Mouse (Mus musculus) hindbrain, embryonic 10.5 days (tissue): ENCODE measurements at regions not wholly inside any gene's neighbourhood (a gene's known extent, or its start where the extent isn't known, plus 50 kb on each side); places are given as distances from the start of the nearest gene placed in this dataset.

Experiments
- DNase-seq: peaks from one replicate; pipeline ENCODE4 v3.0.0-alpha.2; 2017; ENCODE audit warnings: low spot score
- H3K27ac ChIP-seq: fragments of 300-500 bp; sonication (generic); 2 replicates; pipeline ENCODE4 v1.5.1; 2016; ENCODE audit warnings: mild to moderate bottlenecking, moderate library complexity
- H3K27me3 ChIP-seq: fragments of 300-500 bp; sonication (generic); 2 replicates; pipeline ENCODE4 v1.6.1; 2016; ENCODE audit warnings: mild to moderate bottlenecking; ENCODE audit not compliant: poor library complexity, insufficient read depth, severe bottlenecking
- H3K36me3 ChIP-seq: fragments of 300-500 bp; sonication (generic); 2 replicates; pipeline ENCODE4 v1.6.1; 2016; ENCODE audit warnings: mild to moderate bottlenecking, moderate library complexity
- H3K4me1 ChIP-seq: fragments of 300-500 bp; sonication (generic); replicated peaks from 2 replicates; pipeline ENCODE4 v1.6.1; 2016; ENCODE audit warnings: mild to moderate bottlenecking
- H3K4me3 ChIP-seq: fragments of 300-500 bp; sonication (generic); 2 replicates; pipeline ENCODE4 v1.5.1; 2016; ENCODE audit warnings: mild to moderate bottlenecking, moderate library complexity
- H3K9me3 ChIP-seq: fragments of 300-500 bp; sonication (generic); 2 replicates; pipeline ENCODE4 v1.6.1; 2016; ENCODE audit warnings: mild to moderate bottlenecking, moderate library complexity
- WGBS: fragments of 180-500 bp; shearing (Covaris S2); methylation state at CpG from one replicate; pipeline ENCODE4 v1.1.7; 2016; 5-methylcytosine and 5-hydroxymethylcytosine counted together

GRCm38 (mm10) chr9:47054595-47054994 is 56.1 kb downstream of the Gm4791 start:
- H3K4me3 ChIP-seq: no peak overlapping the region
- H3K27me3 ChIP-seq: no peaks in the 10 kb centered on the region
- WGBS: 71% methylated on average over 10 of the region's 10 CpGs
- H3K27ac ChIP-seq: no peak overlapping the region
- H3K36me3 ChIP-seq: no peaks in the 10 kb centered on the region
- H3K9me3 ChIP-seq: peaks cover 5% of the 10 kb centered on the region
- H3K4me1 ChIP-seq: 0 out of 2 replicates have a peak, but pooled peaks cover 3% of the 10 kb centered on the region
- DNase-seq: no peak

GRCm38 (mm10) chr9:47055558-47055957 is 57.0 kb downstream of the Gm4791 start:
- 77% methylated on average over 6 of the region's 6 CpGs for WGBS
- Histone ChIP-seq H3K4me3 (no peak overlapping the region), H3K36me3 (no peaks in the 10 kb centered on the region), H3K27me3 (no peaks in the 10 kb centered on the region), H3K4me1 (0 out of 2 replicates have a peak, but pooled peaks cover 3% of the 10 kb centered on the region), H3K27ac (no peak overlapping the region), H3K9me3 (no peaks in the 10 kb centered on the region)
- no peak for DNase-seq

GRCm38 (mm10) chr9:47059339-47060005 is 60.9 kb downstream of the Gm4791 start:
- no peak for DNase-seq
- Histone ChIP-seq H3K4me3 (no peak overlapping the region), H3K27ac (no peak overlapping the region), H3K4me1 (0 out of 2 replicates have a peak, but pooled peaks cover 3% of the 10 kb centered on the region), H3K27me3 (no peaks in the 10 kb centered on the region), H3K36me3 (no peaks in the 10 kb centered on the region), H3K9me3 (no peaks in the 10 kb centered on the region)
- 81% methylated on average over 7 of the region's 7 CpGs for WGBS

- WGBS: 82% methylated on average over 2 of the region's 2 CpGs
- no peak for DNase-seq
These were observed 62.2 kb downstream of the Gm4791 start for GRCm38 (mm10) chr9:47060757-47061156.

GRCm38 (mm10) chr9:47062516-47062915 is 64.0 kb downstream of the Gm4791 start:
- 86% methylated on average over 7 of the region's 7 CpGs for WGBS
- no peak for DNase-seq
- Histone ChIP-seq H3K9me3 (no peaks in the 10 kb centered on the region), H3K36me3 (no peaks in the 10 kb centered on the region), H3K27ac (no peak overlapping the region), H3K27me3 (no peaks in the 10 kb centered on the region), H3K4me3 (no peak overlapping the region), H3K4me1 (0 out of 2 replicates have a peak, but pooled peaks cover 3% of the 10 kb centered on the region)

More at GRCm38 (mm10) chr9:47060757-47061156, 62.2 kb downstream of the Gm4791 start:
- Histone ChIP-seq H3K9me3 (no peaks in the 10 kb centered on the region), H3K27me3 (no peaks in the 10 kb centered on the region), H3K4me3 (no peak overlapping the region), H3K27ac (no peak overlapping the region), H3K4me1 (0 out of 2 replicates have a peak, but pooled peaks cover 3% of the 10 kb centered on the region), H3K36me3 (no peaks in the 10 kb centered on the region)

GRCm38 (mm10) chr9:47063751-47064150 is 65.2 kb downstream of the Gm4791 start:
- Histone ChIP-seq H3K4me3 (no peak overlapping the region), H3K4me1 (no peaks in the 10 kb centered on the region), H3K27me3 (no peaks in the 10 kb centered on the region), H3K36me3 (no peaks in the 10 kb centered on the region), H3K9me3 (no peaks in the 10 kb centered on the region), H3K27ac (no peak overlapping the region)
- no peak for DNase-seq
- WGBS: 78% methylated on average over 5 of the region's 5 CpGs

- no peak for DNase-seq
- H3K4me1 ChIP-seq: peaks cover 5% of the 10 kb centered on the region
- H3K27ac ChIP-seq: no peak overlapping the region
- 79% methylated on average over 5 of the region's 5 CpGs for WGBS
- H3K27me3 ChIP-seq: no peaks in the 10 kb centered on the region
- no peaks in the 10 kb centered on the region for H3K36me3 ChIP-seq
- H3K9me3 ChIP-seq: no peaks in the 10 kb centered on the region
- no peak overlapping the region for H3K4me3 ChIP-seq
These were observed 66.0 kb downstream of the Gm4791 start for GRCm38 (mm10) chr9:47064463-47065032.

GRCm38 (mm10) chr9:47069436-47069835 is 70.9 kb downstream of the Gm4791 start:
- Histone ChIP-seq H3K36me3 (no peaks in the 10 kb centered on the region), H3K27me3 (no peaks in the 10 kb centered on the region), H3K27ac (peak overlapping the region; percentile 8; the same call in 1 of the 2 replicates), H3K9me3 (no peaks in the 10 kb centered on the region), H3K4me3 (no peak overlapping the region), H3K4me1 (peaks cover 19% of the 10 kb centered on the region)
- peak; percentile 9 for DNase-seq
- 22% methylated on average over 5 of the region's 5 CpGs for WGBS

- Histone ChIP-seq H3K4me3 (no peak overlapping the region), H3K4me1 (peaks cover 32% of the 10 kb centered on the region), H3K9me3 (no peaks in the 10 kb centered on the region), H3K27me3 (no peaks in the 10 kb centered on the region), H3K36me3 (no peaks in the 10 kb centered on the region), H3K27ac (no peak overlapping the region)
- 97% methylated on average over 5 of the region's 5 CpGs for WGBS
- DNase-seq: no peak
These were observed 72.4 kb downstream of the Gm4791 start for GRCm38 (mm10) chr9:47070958-47071357.

- peak; percentile 38 for DNase-seq
- H3K4me3 ChIP-seq: no peak overlapping the region
- H3K4me1 ChIP-seq: peaks cover 33% of the 10 kb centered on the region
- peak overlapping the region; percentile 82 for H3K27ac ChIP-seq
- no peaks in the 10 kb centered on the region for H3K36me3 ChIP-seq
- peaks cover 4% of the 10 kb centered on the region; the same call in 1 of the 2 replicates for H3K9me3 ChIP-seq
- 4% methylated on average over 6 of the region's 6 CpGs for WGBS
- H3K27me3 ChIP-seq: no peaks in the 10 kb centered on the region
These were observed 78.4 kb downstream of the Gm4791 start for GRCm38 (mm10) chr9:47076946-47077345.

- no peak for DNase-seq
- peaks cover 4% of the 10 kb centered on the region; the same call in 1 of the 2 replicates for H3K9me3 ChIP-seq
- peak overlapping the region; percentile 82 for H3K27ac ChIP-seq
- H3K4me3 ChIP-seq: no peak overlapping the region
- H3K4me1 ChIP-seq: peaks cover 33% of the 10 kb centered on the region
- WGBS: 27% methylated on average over 2 of the region's 2 CpGs
- no peaks in the 10 kb centered on the region for H3K36me3 ChIP-seq
- H3K27me3 ChIP-seq: no peaks in the 10 kb centered on the region
These were observed 78.9 kb downstream of the Gm4791 start for GRCm38 (mm10) chr9:47077416-47077815.

- Histone ChIP-seq H3K4me3 (no peak overlapping the region), H3K36me3 (no peaks in the 10 kb centered on the region), H3K9me3 (peaks cover 4% of the 10 kb centered on the region; the same call in 1 of the 2 replicates), H3K4me1 (peaks cover 33% of the 10 kb centered on the region), H3K27me3 (no peaks in the 10 kb centered on the region), H3K27ac (0 out of 2 replicates have a peak overlapping the region, but pooled peaks have one; percentile 82)
- DNase-seq: no peak
- 94% methylated on average over 3 of the region's 3 CpGs for WGBS
These were observed 79.4 kb downstream of the Gm4791 start for GRCm38 (mm10) chr9:47077945-47078344.

- DNase-seq: no peak
- Histone ChIP-seq H3K27ac (no peak overlapping the region), H3K4me3 (no peak overlapping the region), H3K4me1 (peaks cover 18% of the 10 kb centered on the region), H3K9me3 (peaks cover 4% of the 10 kb centered on the region; the same call in 1 of the 2 replicates), H3K27me3 (no peaks in the 10 kb centered on the region), H3K36me3 (no peaks in the 10 kb centered on the region)
- 96% methylated on average over 6 of the region's 6 CpGs for WGBS
These were observed 82.9 kb downstream of the Gm4791 start for GRCm38 (mm10) chr9:47081407-47081806.
